Mouse (Mus musculus): ENCODE results near the gene Meig1. TPM values are rescaled to one million over a fixed set of nuclear protein-coding genes. Genes with fewer than 3 reads are reported as not detected.

Gene Meig1
- polyA plus RNA-seq, 1 experiment from 2014 or later: not detected

Other genes with a start within 250 kb of the Meig1 start
- gene Nmt2, start 138.4 kb downstream of the Meig1 start, polyA plus RNA-seq (2015; fragmentation: Nextera tagmentation; extraction: Ambion mirVana): 32.1 and 36.3 TPM in 2 replicates
- gene Rpp38, start 90.0 kb downstream of the Meig1 start, polyA plus RNA-seq (2015; fragmentation: Nextera tagmentation; extraction: Ambion mirVana): 10.2 and 13.8 TPM in 2 replicates
- 0.82 and 1.0 TPM in 2 replicates for gene Acbd7, start 86.5 kb downstream of the Meig1 start, polyA plus RNA-seq (2015; fragmentation: Nextera tagmentation; extraction: Ambion mirVana)
- not detected in 2 replicates for gene Olah, start 25.4 kb downstream of the Meig1 start, polyA plus RNA-seq (2015; fragmentation: Nextera tagmentation; extraction: Ambion mirVana)
- 4.9 and 5.0 TPM in 2 replicates for gene Dclre1c, start 1.5 kb upstream of the Meig1 start, polyA plus RNA-seq (2015; fragmentation: Nextera tagmentation; extraction: Ambion mirVana)
- gene Suv39h2, start 52.4 kb upstream of the Meig1 start, polyA plus RNA-seq (2015; fragmentation: Nextera tagmentation; extraction: Ambion mirVana): 8.7 and 9.6 TPM in 2 replicates
- gene Gm45902, start 90.1 kb upstream of the Meig1 start, polyA plus RNA-seq (2015; fragmentation: Nextera tagmentation; extraction: Ambion mirVana): 4.3 and 4.4 TPM in 2 replicates
- 73.9 and 79.5 TPM in 2 replicates for gene Hspa14, start 90.2 kb upstream of the Meig1 start, polyA plus RNA-seq (2015; fragmentation: Nextera tagmentation; extraction: Ambion mirVana)
- 0.13 and 0.18 TPM in 2 replicates for gene Cdnf, start 90.4 kb upstream of the Meig1 start, polyA plus RNA-seq (2015; fragmentation: Nextera tagmentation; extraction: Ambion mirVana)
- 24.3 and 25.1 TPM in 2 replicates for gene Fam107b, start 147.8 kb upstream of the Meig1 start, polyA plus RNA-seq (2015; fragmentation: Nextera tagmentation; extraction: Ambion mirVana)

Data from heart, embryonic 13.5 days (tissue).